Mouse (Mus musculus) gastrocnemius, postnatal 10 days (tissue): Measurements from ENCODE around the gene Dusp23. TPM values are rescaled to one million over a fixed set of nuclear protein-coding genes. Genes with fewer than 3 reads are reported as not detected.

Source experiments
- total RNA-seq, 2 experiments: library from RNA; stranded (reverse); gene quantifications; 2 replicates each; pipeline ENCODE4 v1.2.3; 2021

Gene Dusp23
- total RNA-seq, 2 experiments from 2014 or later, result 15.7 to 17.7 TPM

Other genes with a start within 250 kb of the Dusp23 start
- under 1 TPM; 0.42 to 0.72 TPM for gene Slamf9, start 157.6 kb downstream of the Dusp23 start, total RNA-seq
- under 1 TPM; 0.56 to 0.86 TPM for gene Igsf9, start 151.2 kb downstream of the Dusp23 start, total RNA-seq
- 10 to 100 TPM; 75.0 to 98.1 TPM for gene Tagln2, start 132.9 kb downstream of the Dusp23 start, total RNA-seq
- gene Cfap45, start 112.2 kb downstream of the Dusp23 start, total RNA-seq, result 1 to 10 TPM in 1 of 2 experiments, under 1 TPM in 1; 0.75 to 1.1 TPM
- not detected for gene Vsig8, start 77.0 kb downstream of the Dusp23 start, total RNA-seq
- not detected for gene Slamf8, start 42.4 kb downstream of the Dusp23 start, total RNA-seq
- gene Fcrl6, start 30.4 kb downstream of the Dusp23 start, total RNA-seq, result not detected
- under 1 TPM in 1 of 2 experiments, not detected in 1; 0.16 TPM for gene Crp, start 65.1 kb upstream of the Dusp23 start, total RNA-seq